Mouse (Mus musculus) thymus, postnatal 36 days (tissue): ENCODE results near the gene Ddias.
A peak's percentile ranks its signal among the peaks of the same experiment; 100 is the strongest.
"Not testable (repeated sequence)": the region's sequence is repeated elsewhere in the genome, so short reads cannot be mapped to it uniquely, and the experiment has no call there.

Experiments
- DNase-seq, 2 experiments: peaks; one replicate each; pipeline ENCODE4 v3.0.0; 2022; ENCODE audit warnings: mixed read lengths in 2 of 2

The Ddias gene

GRCm38 (mm10) chr7:92874116-92874675 lies at the start of gene Ddias, which contains the start of gene Prcp:
Gene Ddias, minus strand, starts transcription at chr7:92874247.
Gene Prcp, plus strand, starts transcription at chr7:92874470.
- DNase-seq = peak; percentile 88 to 92

GRCm38 (mm10) chr7:92920857-92921172 lies 46.8 kb upstream of the Ddias start:
- DNase-seq = no peak

GRCm38 (mm10) chr7:92920172-92920856 lies 46.3 kb upstream of the Ddias start:
- DNase-seq = no peak

GRCm38 (mm10) chr7:92904285-92904684 lies 30.2 kb upstream of the Ddias start:
- DNase-seq = not testable (repeated sequence)

- peak; percentile 58 to 59 for DNase-seq
Observed at GRCm38 (mm10) chr7:92903360-92904038, 29.5 kb upstream of the Ddias start.

- DNase-seq = no peak
Observed at GRCm38 (mm10) chr7:92897021-92897420, 23.0 kb upstream of the Ddias start.

GRCm38 (mm10) chr7:92896036-92896435 lies 22.0 kb upstream of the Ddias start:
- DNase-seq = no peak

GRCm38 (mm10) chr7:92893478-92893877 lies 19.4 kb upstream of the Ddias start:
- no peak for DNase-seq

GRCm38 (mm10) chr7:92890618-92891230 lies 16.7 kb upstream of the Ddias start:
- DNase-seq = no peak

- DNase-seq = no peak
Observed at GRCm38 (mm10) chr7:92890211-92890610, 16.2 kb upstream of the Ddias start.

- DNase-seq = no peak
Observed at GRCm38 (mm10) chr7:92887230-92887629, 13.2 kb upstream of the Ddias start.

- no peak for DNase-seq
Observed at GRCm38 (mm10) chr7:92886801-92887200, 12.8 kb upstream of the Ddias start.

- no peak for DNase-seq
Observed at GRCm38 (mm10) chr7:92884998-92885660, 11.1 kb upstream of the Ddias start.

GRCm38 (mm10) chr7:92883850-92884716 lies 10.0 kb upstream of the Ddias start:
- DNase-seq = no peak

- DNase-seq = no peak
Observed at GRCm38 (mm10) chr7:92878575-92879285, 4.7 kb upstream of the Ddias start.

- DNase-seq = no peak
Observed at GRCm38 (mm10) chr7:92876538-92876937, 2.5 kb upstream of the Ddias start.

GRCm38 (mm10) chr7:92876066-92876465 lies 2.0 kb upstream of the Ddias start:
- DNase-seq = no peak

- peak; percentile 88 to 93 for DNase-seq
Observed at GRCm38 (mm10) chr7:92874761-92875408, 838 bp upstream of the Ddias start.

- DNase-seq = no peak
Observed at GRCm38 (mm10) chr7:92871596-92871995, 2.5 kb downstream of the Ddias start.

GRCm38 (mm10) chr7:92870161-92870560 lies 3.9 kb downstream of the Ddias start:
- DNase-seq = no peak

- no peak for DNase-seq
Observed at GRCm38 (mm10) chr7:92866526-92866925, 7.5 kb downstream of the Ddias start.
